Mouse (Mus musculus): Measurements from ENCODE around the gene Acacb. TPM values are rescaled to one million over a fixed set of nuclear protein-coding genes. Genes with fewer than 3 reads are reported as not detected.

The Acacb gene
- polyA plus RNA-seq, 1 experiment from 2014 or later = 2.3 TPM

GRCm38 (mm10) chr5:114116586-114116985 lies 29.7 kb upstream of the Acacb start:
- Histone ChIP-seq H3K27ac (ENCODE audit: low read length) (no peak overlapping the region), H3K4me2 (ENCODE audit: low read depth, low read length) (no peak overlapping the region), H3K27me3 (ENCODE audit: control insufficient read depth, insufficient read depth, low read depth, low read length) (no peaks in the 10 kb centered on the region), H3K9me3 (ENCODE audit: control insufficient read depth, low read length) (no peaks in the 10 kb centered on the region), H3K4me1 (replicated peaks; ENCODE audit: control insufficient read depth, insufficient read depth, low read length) (no peaks in the 10 kb centered on the region), H3K9ac (ENCODE audit: low read length) (no peak overlapping the region), H3K4me3 (ENCODE audit: low read length) (no peak overlapping the region), H3K36me3 (ENCODE audit: control insufficient read depth, insufficient read depth, low read length) (peaks cover 21% of the 10 kb centered on the region)
- 78% methylated on average over 7 of the region's 7 CpGs for WGBS
- ATAC-seq (ENCODE audit: low read depth) = no peak

GRCm38 (mm10) chr5:114119806-114120205 lies 26.5 kb upstream of the Acacb start:
- no peaks in the 10 kb centered on the region for H3K9me3 ChIP-seq (ENCODE audit: control insufficient read depth, low read length)
- no peaks in the 10 kb centered on the region for H3K4me1 ChIP-seq (replicated peaks; ENCODE audit: control insufficient read depth, insufficient read depth, low read length)
- peaks cover 32% of the 10 kb centered on the region for H3K36me3 ChIP-seq (ENCODE audit: control insufficient read depth, insufficient read depth, low read length)
- no peak overlapping the region for H3K27ac ChIP-seq (ENCODE audit: low read length)
- H3K4me2 ChIP-seq (ENCODE audit: low read depth, low read length) = no peak overlapping the region
- H3K27me3 ChIP-seq (ENCODE audit: control insufficient read depth, insufficient read depth, low read depth, low read length) = no peaks in the 10 kb centered on the region
- 78% methylated on average over 4 of the region's 4 CpGs for WGBS
- no peak overlapping the region for H3K4me3 ChIP-seq (ENCODE audit: low read length)
- ATAC-seq (ENCODE audit: low read depth) = no peak
- H3K9ac ChIP-seq (ENCODE audit: low read length) = no peak overlapping the region

GRCm38 (mm10) chr5:114126008-114126407 lies 20.3 kb upstream of the Acacb start:
- no peaks in the 10 kb centered on the region for H3K9me3 ChIP-seq (ENCODE audit: control insufficient read depth, low read length)
- H3K4me2 ChIP-seq (ENCODE audit: low read depth, low read length) = no peak overlapping the region
- no peak overlapping the region for H3K4me3 ChIP-seq (ENCODE audit: low read length)
- peaks cover 20% of the 10 kb centered on the region for H3K36me3 ChIP-seq (ENCODE audit: control insufficient read depth, insufficient read depth, low read length)
- no peak overlapping the region for H3K9ac ChIP-seq (ENCODE audit: low read length)
- ATAC-seq (ENCODE audit: low read depth) = no peak
- no peak overlapping the region for H3K27ac ChIP-seq (ENCODE audit: low read length)
- H3K4me1 ChIP-seq (replicated peaks; ENCODE audit: control insufficient read depth, insufficient read depth, low read length) = peaks cover 5% of the 10 kb centered on the region; the same call in 1 of the 2 replicates
- H3K27me3 ChIP-seq (ENCODE audit: control insufficient read depth, insufficient read depth, low read depth, low read length) = no peaks in the 10 kb centered on the region
- 91% methylated on average over 3 of the region's 3 CpGs for WGBS

GRCm38 (mm10) chr5:114126499-114127244 lies 19.7 kb upstream of the Acacb start:
- Histone ChIP-seq H3K4me2 (ENCODE audit: low read depth, low read length) (peak overlapping the region; percentile 96), H3K9ac (ENCODE audit: low read length) (no peak overlapping the region), H3K4me3 (ENCODE audit: low read length) (peak overlapping the region; percentile 71), H3K36me3 (ENCODE audit: control insufficient read depth, insufficient read depth, low read length) (peaks cover 17% of the 10 kb centered on the region), H3K9me3 (ENCODE audit: control insufficient read depth, low read length) (no peaks in the 10 kb centered on the region), H3K4me1 (replicated peaks; ENCODE audit: control insufficient read depth, insufficient read depth, low read length) (peaks cover 6% of the 10 kb centered on the region), H3K27ac (ENCODE audit: low read length) (no peak overlapping the region), H3K27me3 (ENCODE audit: control insufficient read depth, insufficient read depth, low read depth, low read length) (no peaks in the 10 kb centered on the region)
- 87% methylated on average over 7 of the region's 7 CpGs for WGBS
- no peak for ATAC-seq (ENCODE audit: low read depth)

- Histone ChIP-seq H3K27me3 (ENCODE audit: control insufficient read depth, insufficient read depth, low read depth, low read length) (no peaks in the 10 kb centered on the region), H3K4me3 (ENCODE audit: low read length) (peak within 1 kb of the TSS; percentile 71), H3K4me1 (replicated peaks; ENCODE audit: control insufficient read depth, insufficient read depth, low read length) (peaks cover 14% of the 10 kb centered on the region), H3K36me3 (ENCODE audit: control insufficient read depth, insufficient read depth, low read length) (peaks cover 10% of the 10 kb centered on the region), H3K9me3 (ENCODE audit: control insufficient read depth, low read length) (no peaks in the 10 kb centered on the region), H3K4me2 (ENCODE audit: low read depth, low read length) (peak within 1 kb of the TSS; percentile 96), H3K27ac (ENCODE audit: low read length) (peak within 1 kb of the TSS; percentile 80), H3K9ac (ENCODE audit: low read length) (peak within 1 kb of the TSS; percentile 80)
- WGBS = under 1% methylated on average over 68 of the region's 69 CpGs
- peak; percentile 21 for ATAC-seq (ENCODE audit: low read depth)
Observed at GRCm38 (mm10) chr5:114127374-114128349, 18.7 kb upstream of the Acacb start, which contains the start of gene Alkbh2. Alkbh2 (minus strand) TSS chr5:114128218.

GRCm38 (mm10) chr5:114129550-114130210 lies 16.7 kb upstream of the Acacb start:
- no peaks in the 10 kb centered on the region for H3K9me3 ChIP-seq (ENCODE audit: control insufficient read depth, low read length)
- peak overlapping the region; percentile 99 for H3K4me2 ChIP-seq (ENCODE audit: low read depth, low read length)
- H3K27me3 ChIP-seq (ENCODE audit: control insufficient read depth, insufficient read depth, low read depth, low read length) = no peaks in the 10 kb centered on the region
- H3K27ac ChIP-seq (ENCODE audit: low read length) = no peak overlapping the region
- peak overlapping the region; percentile 82 for H3K4me3 ChIP-seq (ENCODE audit: low read length)
- 75% methylated on average over 15 of the region's 15 CpGs for WGBS
- H3K36me3 ChIP-seq (ENCODE audit: control insufficient read depth, insufficient read depth, low read length) = no peaks in the 10 kb centered on the region
- no peak for ATAC-seq (ENCODE audit: low read depth)
- peaks cover 20% of the 10 kb centered on the region for H3K4me1 ChIP-seq (replicated peaks; ENCODE audit: control insufficient read depth, insufficient read depth, low read length)
- H3K9ac ChIP-seq (ENCODE audit: low read length) = no peak overlapping the region; the same call in 1 of the 2 replicates

- H3K27ac ChIP-seq (ENCODE audit: low read length) = peak within 1 kb of the TSS; percentile 31; the same call in 1 of the 2 replicates
- no peaks in the 10 kb centered on the region for H3K27me3 ChIP-seq (ENCODE audit: control insufficient read depth, insufficient read depth, low read depth, low read length)
- H3K4me2 ChIP-seq (ENCODE audit: low read depth, low read length) = peak within 1 kb of the TSS; percentile 99
- no peaks in the 10 kb centered on the region for H3K36me3 ChIP-seq (ENCODE audit: control insufficient read depth, insufficient read depth, low read length)
- H3K9me3 ChIP-seq (ENCODE audit: control insufficient read depth, low read length) = no peaks in the 10 kb centered on the region
- peaks cover 20% of the 10 kb centered on the region for H3K4me1 ChIP-seq (replicated peaks; ENCODE audit: control insufficient read depth, insufficient read depth, low read length)
- ATAC-seq (ENCODE audit: low read depth) = peak; percentile 32
- H3K9ac ChIP-seq (ENCODE audit: low read length) = peak within 1 kb of the TSS; percentile 70
- under 1% methylated on average over 29 of the region's 29 CpGs for WGBS
- peak within 1 kb of the TSS; percentile 82 for H3K4me3 ChIP-seq (ENCODE audit: low read length)
Observed at GRCm38 (mm10) chr5:114130211-114130605, 16.1 kb upstream of the Acacb start, which contains the start of gene Ung. Ung (plus strand) TSS chr5:114130386.

- Histone ChIP-seq H3K27ac (ENCODE audit: low read length) (peak overlapping the region; percentile 31; the same call in 1 of the 2 replicates), H3K9ac (ENCODE audit: low read length) (peak overlapping the region; percentile 70), H3K9me3 (ENCODE audit: control insufficient read depth, low read length) (no peaks in the 10 kb centered on the region), H3K4me2 (ENCODE audit: low read depth, low read length) (peak overlapping the region; percentile 99), H3K27me3 (ENCODE audit: control insufficient read depth, insufficient read depth, low read depth, low read length) (no peaks in the 10 kb centered on the region), H3K4me3 (ENCODE audit: low read length) (peak overlapping the region; percentile 82), H3K4me1 (replicated peaks; ENCODE audit: control insufficient read depth, insufficient read depth, low read length) (peaks cover 20% of the 10 kb centered on the region), H3K36me3 (ENCODE audit: control insufficient read depth, insufficient read depth, low read length) (no peaks in the 10 kb centered on the region)
- peak; percentile 97 for ATAC-seq (ENCODE audit: low read depth)
- under 1% methylated on average over 87 of the region's 87 CpGs for WGBS
Observed at GRCm38 (mm10) chr5:114130698-114131520, 15.4 kb upstream of the Acacb start.

Measured in lung, embryonic 16.5 days (tissue).